Mouse (Mus musculus): ENCODE results near the gene Hhatl.

DNA sequence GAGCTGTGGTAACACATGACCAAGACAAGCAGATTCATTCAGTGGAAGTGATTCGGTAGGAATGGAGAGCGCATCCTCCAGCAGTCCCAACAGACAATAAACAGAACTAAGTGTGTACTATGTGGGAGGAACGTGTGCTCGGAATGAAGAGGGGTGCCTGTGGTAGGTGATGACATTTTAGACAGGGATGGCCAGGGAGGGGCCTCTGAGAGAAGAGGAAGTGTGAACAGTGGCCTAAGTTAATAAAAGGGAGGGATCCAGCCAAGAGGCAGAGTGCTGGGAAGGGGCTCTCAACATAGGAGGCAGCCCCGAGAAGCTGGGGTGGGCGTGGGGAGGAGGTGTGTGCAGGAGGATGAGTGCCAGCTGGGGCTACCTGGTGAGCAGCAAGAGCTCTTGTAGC is 36.0 kb upstream of the Hhatl start:
- TF ChIP-seq EP300 (IDR thresholded peaks at IDR 0.05; ENCODE audit: low read length) (no peak), ZKSCAN1 (IDR thresholded peaks at IDR 0.05; ENCODE audit: borderline replicate concordance, low read depth, low read length) (no peak), POLR2A (IDR thresholded peaks at IDR 0.05; ENCODE audit: low read depth, low read length) (no peak)
